Mouse (Mus musculus) CH12.LX (cell line): ENCODE results near the gene Epb41l3. TPM values are rescaled to one million over a fixed set of nuclear protein-coding genes. Genes with fewer than 3 reads are reported as not detected.

Experiments
- DNase-seq: peaks from one replicate; pipeline ENCODE4 v3.0.0-alpha.2; 2013; ENCODE audit errors: extremely low read depth
- H3K27ac ChIP-seq: 2 replicates; pipeline ENCODE4 v1.5.1; 2012; ENCODE audit warnings: low read depth, mild to moderate bottlenecking, control low read depth, moderate library complexity; ENCODE audit not compliant: insufficient read depth
- H3K27me3 ChIP-seq: replicated peaks from 2 replicates; pipeline ENCODE3; 2012; ENCODE audit warnings: inconsistent platforms
- H3K36me3 ChIP-seq, 2 experiments: replicated peaks in 1 of 2; 2 replicates each; pipeline versions ENCODE3 to v1.6.1; 2012; ENCODE audit warnings: inconsistent platforms in 1 of 2, low read length in 1 of 2, mild to moderate bottlenecking in 1 of 2, mixed read lengths in 1 of 2, moderate library complexity in 1 of 2; ENCODE audit not compliant: control insufficient read depth in 1 of 2, insufficient read depth in 1 of 2
- H3K4me1 ChIP-seq, 2 experiments: 2 replicates each; pipeline ENCODE4 v1.6.1; 2012; ENCODE audit warnings: inconsistent platforms in 1 of 2, moderate library complexity in 1 of 2; ENCODE audit not compliant: insufficient read depth in 2 of 2, control insufficient read depth in 1 of 2
- H3K4me2 ChIP-seq: 2 replicates; pipeline ENCODE4 v1.6.1; 2012; ENCODE audit warnings: low read depth, mild to moderate bottlenecking, control low read depth; ENCODE audit not compliant: poor library complexity, insufficient read depth, severe bottlenecking
- H3K4me3 ChIP-seq, 3 experiments: fragments of 150-350 bp in 1 of 3; sonication (generic) in 1 of 3; replicated peaks in 1 of 3; 2 replicates each; pipeline versions ENCODE3 to v1.5.1; 2011 to 2012; ENCODE audit warnings: low read depth in 2 of 3, low read length in 2 of 3, mild to moderate bottlenecking in 2 of 3, moderate library complexity in 2 of 3, control low read depth in 1 of 3, improper control_type of control experiment in 1 of 3, inconsistent platforms in 1 of 3, mixed read lengths in 1 of 3; ENCODE audit not compliant: poor library complexity in 1 of 3
- H3K79me2 ChIP-seq: replicated peaks from 2 replicates; pipeline ENCODE4 v1.6.1; 2012; ENCODE audit warnings: mild to moderate bottlenecking, moderate library complexity; ENCODE audit not compliant: control insufficient read depth, poor library complexity, insufficient read depth, severe bottlenecking; ENCODE audit errors: extremely low read depth
- H3K9ac ChIP-seq: 2 replicates; pipeline ENCODE4 v1.6.1; 2012; ENCODE audit warnings: low read depth, mild to moderate bottlenecking, control low read depth, moderate library complexity; ENCODE audit not compliant: insufficient read depth
- H3K9me3 ChIP-seq: replicated peaks from 2 replicates; pipeline ENCODE3; 2012; ENCODE audit warnings: low read length, inconsistent platforms, mixed read lengths
- CHD1 ChIP-seq: IDR thresholded peaks from 2 replicates; pipeline ENCODE4 v1.6.1; 2012; ENCODE audit warnings: low read depth, low read length, improper control_type of control experiment, inconsistent platforms
- ELF1 ChIP-seq: IDR thresholded peaks from 2 replicates; pipeline ENCODE4 v1.6.1; 2014; ENCODE audit warnings: low read depth, mild to moderate bottlenecking, inconsistent platforms, low read length, improper control_type of control experiment
- EP300 ChIP-seq: IDR thresholded peaks from 2 replicates; pipeline ENCODE4 v1.6.1; 2011; ENCODE audit warnings: low read length, improper control_type of control experiment
- ETS1 ChIP-seq: conservative IDR thresholded peaks from 2 replicates; pipeline ENCODE4 v1.6.1; 2012; ENCODE audit warnings: low read depth, mild to moderate bottlenecking, inconsistent platforms, low read length, improper control_type of control experiment, moderate library complexity
- JUND ChIP-seq: conservative IDR thresholded peaks from 2 replicates; pipeline ENCODE4 v1.6.1; 2011; ENCODE audit warnings: low read depth, low read length, improper control_type of control experiment
- KAT2A ChIP-seq: IDR thresholded peaks from 2 replicates; pipeline ENCODE4 v1.6.1; 2012; ENCODE audit warnings: low read length, improper control_type of control experiment, inconsistent platforms; ENCODE audit not compliant: insufficient replicate concordance
- MAZ ChIP-seq: IDR thresholded peaks from 2 replicates; pipeline ENCODE4 v1.6.1; 2012; ENCODE audit warnings: low read depth, mild to moderate bottlenecking, inconsistent platforms, low read length, improper control_type of control experiment, moderate library complexity
- MEF2A ChIP-seq: IDR thresholded peaks from 2 replicates; pipeline ENCODE4 v1.6.1; 2014; ENCODE audit warnings: low read depth, mild to moderate bottlenecking, inconsistent platforms, low read length, improper control_type of control experiment, borderline replicate concordance
- POLR2AphosphoS2 ChIP-seq: IDR thresholded peaks from 2 replicates; pipeline ENCODE4 v1.6.1; 2011; ENCODE audit warnings: low read depth, low read length, improper control_type of control experiment
- RCOR1 ChIP-seq: conservative IDR thresholded peaks from 2 replicates; pipeline ENCODE4 v1.6.1; 2012; ENCODE audit warnings: low read depth, mild to moderate bottlenecking, inconsistent platforms, low read length, improper control_type of control experiment
- ZC3H11A ChIP-seq: IDR thresholded peaks from 2 replicates; pipeline ENCODE4 v1.6.1; 2012; ENCODE audit warnings: low read depth, mild to moderate bottlenecking, inconsistent platforms, low read length, improper control_type of control experiment
- ZMIZ1 ChIP-seq: IDR thresholded peaks from 2 replicates; pipeline ENCODE4 v1.6.1; 2012; ENCODE audit warnings: low read depth, mild to moderate bottlenecking, inconsistent platforms, low read length, improper control_type of control experiment
- dilution Hi-C: fragments of 300-500 bp; cut with MboI; formaldehyde crosslinking; loops from 2 replicates; pipeline ENCODE4 v1.14.3; 2020; ENCODE audit warnings: low sequenced_read_pairs; ENCODE audit not compliant: extremely low pct_unique_long_range_greater_than_20kb, extremely low pct_ligation_motif_present
- in situ Hi-C: fragments of 300-500 bp; cut with MboI; formaldehyde crosslinking; loops from 3 replicates; pipeline ENCODE4 v1.14.3; 2019; ENCODE audit warnings: low sequenced_read_pairs, low pct_ligation_motif_present, low pct_unique_long_range_greater_than_20kb, mixed read lengths
- polyA plus RNA-seq: library from polyadenylated mRNA; unstranded; fragments of >175 nt; gene quantifications from 2 replicates; pipeline ENCODE4 v1.2.1, GENCODE M21; 2012; ENCODE audit warnings: low read depth; ENCODE audit not compliant: insufficient read length
- total RNA-seq, 2 experiments: library from RNA; depleted of rRNA; stranded (reverse); fragments of 300-350 nt in 1 of 2; fragments of >200 nt in 1 of 2; gene quantifications; 2 replicates each; pipeline ENCODE4 v1.2.3; 2012 to 2014

The Epb41l3 gene
- total and polyA plus RNA-seq, 3 experiments: not detected

DNA sequence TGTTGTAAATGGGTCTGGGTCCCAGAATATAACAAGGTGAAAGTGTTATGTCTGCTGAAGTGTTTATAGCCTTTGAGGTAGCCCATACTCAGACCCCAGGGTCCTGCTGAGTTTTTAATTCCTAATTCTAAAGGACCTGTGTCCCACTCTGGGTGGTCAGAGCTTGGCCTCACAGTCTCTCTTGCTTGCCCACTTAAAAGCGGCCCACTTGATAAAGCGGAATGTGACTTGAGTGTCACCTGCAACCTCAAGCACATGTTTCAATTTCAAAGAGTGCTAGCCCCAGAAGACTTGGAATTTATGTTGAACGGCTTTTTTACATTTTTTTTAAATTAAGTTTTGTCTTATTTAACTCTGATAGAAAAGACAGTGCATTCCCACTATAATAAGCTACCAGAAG is 16.1 kb downstream of the Epb41l3 start:
- in situ Hi-C loops (no loop called here), dilution Hi-C loops (no loop called here)
- TF ChIP-seq MEF2A (no peak), ELF1 (no peak), KAT2A (no peak), ETS1 (no peak), CHD1 (no peak), MAZ (no peak), ZMIZ1 (no peak)
- no peak overlapping the region for H3K4me3 ChIP-seq
- H3K4me1 ChIP-seq: no peaks in the 10 kb centered on the region
- H3K9ac ChIP-seq: no peak overlapping the region
- no peaks in the 10 kb centered on the region for H3K79me2 ChIP-seq
- DNase-seq: no peak
- no peaks in the 10 kb centered on the region for H3K27me3 ChIP-seq
- no peaks in the 10 kb centered on the region for H3K36me3 ChIP-seq
- H3K4me2 ChIP-seq: no peak overlapping the region
- no peak overlapping the region for H3K27ac ChIP-seq
- peaks cover 49% of the 10 kb centered on the region for H3K9me3 ChIP-seq

DNA sequence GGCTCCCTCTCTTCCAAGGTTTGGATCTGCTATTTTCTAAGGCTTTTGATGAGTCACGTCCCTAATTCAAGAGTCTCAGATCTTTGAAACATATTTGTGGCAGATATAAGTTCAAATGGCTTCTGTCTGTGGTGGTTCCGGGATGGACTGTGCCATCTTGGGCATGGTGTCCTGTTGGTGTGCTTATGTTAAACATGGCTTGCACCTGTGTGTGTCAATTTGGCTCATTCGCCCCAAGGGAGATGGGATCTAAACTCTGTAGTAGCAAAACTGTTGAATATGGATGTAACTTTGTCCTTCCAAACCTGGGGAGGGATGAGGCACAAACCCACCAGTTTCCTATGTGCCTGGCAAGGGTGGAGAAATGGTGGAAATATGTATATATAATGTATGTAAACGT is 21.6 kb downstream of the Epb41l3 start:
- Histone ChIP-seq H3K36me3 (no peaks in the 10 kb centered on the region), H3K27ac (no peak overlapping the region), H3K4me3 (no peak overlapping the region), H3K27me3 (no peaks in the 10 kb centered on the region), H3K4me2 (no peak overlapping the region), H3K4me1 (no peaks in the 10 kb centered on the region), H3K79me2 (no peaks in the 10 kb centered on the region), H3K9me3 (peaks cover 56% of the 10 kb centered on the region), H3K9ac (no peak overlapping the region)
- TF ChIP-seq MAZ: no peak
- dilution Hi-C loops (no loop called here), in situ Hi-C loops (no loop called here)
- no peak for DNase-seq

DNA sequence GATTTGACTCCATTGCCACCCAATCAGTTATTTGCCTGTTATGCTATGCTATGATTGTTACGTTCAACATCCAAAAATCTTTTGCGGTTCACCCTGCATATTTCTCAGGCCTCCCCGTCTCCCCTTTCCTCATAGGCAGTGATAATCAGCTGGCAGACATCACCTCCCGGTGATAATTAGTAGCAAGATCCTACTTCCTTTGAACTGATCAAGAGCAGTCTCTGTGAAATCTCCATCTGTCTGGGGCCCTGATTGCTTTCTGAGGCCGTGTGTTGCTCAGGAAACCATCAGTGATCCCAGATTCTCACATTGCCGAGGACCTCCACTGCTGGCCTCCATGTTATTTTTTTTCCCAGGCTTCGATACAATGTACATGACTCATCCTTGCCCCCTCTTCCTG is 22.5 kb downstream of the Epb41l3 start:
- Histone ChIP-seq H3K27ac (no peak overlapping the region), H3K79me2 (no peaks in the 10 kb centered on the region), H3K36me3 (no peaks in the 10 kb centered on the region), H3K9me3 (peaks cover 48% of the 10 kb centered on the region), H3K4me1 (no peaks in the 10 kb centered on the region), H3K27me3 (no peaks in the 10 kb centered on the region), H3K4me3 (no peak overlapping the region), H3K4me2 (no peak overlapping the region), H3K9ac (no peak overlapping the region)
- no peak for DNase-seq
- in situ Hi-C loops: no loop called here
- TF ChIP-seq RCOR1: no peak
- TF ChIP-seq ZC3H11A: no peak
- TF ChIP-seq EP300: no peak
- TF ChIP-seq JUND: no peak
- TF ChIP-seq POLR2AphosphoS2: no peak
- TF ChIP-seq, all 38 proteins: peak for 0
- dilution Hi-C loops: no loop called here
